Mouse (Mus musculus): ENCODE results near the gene Hoxd4. TPM values are rescaled to one million over a fixed set of nuclear protein-coding genes. Genes with fewer than 3 reads are reported as not detected.

The Hoxd4 gene
- polyA plus RNA-seq, 1 experiment from 2014 or later = 4.3 TPM

DNA sequence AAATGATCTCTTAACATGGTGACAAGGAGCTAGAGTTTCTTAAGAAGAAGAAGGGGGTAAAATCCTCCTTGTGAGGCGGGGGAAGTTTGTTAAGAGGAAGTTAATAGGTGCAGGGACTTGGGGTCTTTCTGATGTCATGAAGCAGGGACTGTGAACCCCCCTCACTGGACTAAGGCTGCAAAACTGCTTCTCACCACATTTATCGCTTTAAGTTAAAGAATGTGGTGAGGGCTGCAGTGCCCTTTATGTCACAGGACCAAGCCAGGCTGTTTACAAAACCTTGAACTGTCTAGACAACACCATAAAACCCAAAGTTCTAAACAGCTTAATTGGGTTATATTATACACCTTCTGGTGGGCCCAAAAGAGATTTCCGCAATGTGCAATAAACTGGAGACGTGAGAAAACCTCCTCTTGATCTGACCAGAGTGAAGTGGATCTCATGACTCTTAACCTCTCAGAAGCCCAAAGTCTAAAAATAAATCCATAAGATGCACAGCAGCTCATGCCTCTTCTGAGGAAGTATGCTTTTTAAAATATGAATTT, 26.6 kb upstream of the Hoxd4 start:
- H3K4me3 ChIP-seq (replicated peaks; ENCODE audit: low read length) = no peak overlapping the region
- no peak overlapping the region for H3K4me2 ChIP-seq (replicated peaks)
- no peak for ATAC-seq (ENCODE audit: low FRiP score)
- no peak overlapping the region for H3K27ac ChIP-seq
- H3K9me3 ChIP-seq (ENCODE audit: control insufficient read depth, low read length) = no peaks in the 10 kb centered on the region
- WGBS = 14% methylated on average over 4 of the region's 4 CpGs
- peaks cover 99% of the 10 kb centered on the region for H3K27me3 ChIP-seq (ENCODE audit: control insufficient read depth, insufficient read depth, low read length)
- no peaks in the 10 kb centered on the region for H3K36me3 ChIP-seq (replicated peaks; ENCODE audit: control insufficient read depth, insufficient read depth)
- DNase-seq (ENCODE audit: low spot score) = no peak
- H3K9ac ChIP-seq = no peak overlapping the region
- H3K4me1 ChIP-seq (replicated peaks; ENCODE audit: control insufficient read depth, insufficient read depth, low read length) = no peaks in the 10 kb centered on the region

DNA sequence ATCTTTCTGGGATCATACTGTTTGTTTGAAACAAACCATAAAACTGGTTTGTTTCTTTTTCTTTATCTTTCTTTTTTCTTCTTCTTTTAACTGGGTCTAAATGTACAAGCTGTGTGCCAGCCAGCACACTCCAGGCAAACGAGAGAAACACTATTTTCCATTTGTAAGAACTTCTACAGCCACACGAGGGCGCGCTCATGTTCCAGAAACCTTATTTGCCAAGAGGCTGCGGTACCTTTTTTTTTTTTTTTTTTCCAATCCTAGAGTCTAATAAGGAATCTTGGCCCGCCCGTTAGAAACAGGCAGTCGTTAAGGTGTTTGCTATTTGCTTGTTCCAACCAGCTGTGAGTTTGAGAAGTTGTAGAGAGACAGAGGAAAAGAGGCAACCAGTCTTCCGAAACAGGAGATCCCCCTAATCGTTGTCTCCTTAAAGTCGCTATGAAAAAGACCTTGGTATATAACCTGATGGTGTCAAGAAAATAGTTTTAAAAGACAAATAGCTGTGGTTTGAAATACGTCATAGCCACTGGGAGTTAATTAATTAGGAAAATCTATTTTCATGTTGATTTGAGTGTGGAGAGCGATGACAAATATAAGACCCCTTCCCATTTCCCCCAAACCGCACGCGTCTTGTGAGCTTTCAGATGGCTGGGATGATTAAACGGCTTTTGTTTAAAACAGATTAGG, 25.3 kb upstream of the Hoxd4 start:
- Histone ChIP-seq H3K4me3 (replicated peaks; ENCODE audit: low read length) (no peak overlapping the region), H3K4me2 (replicated peaks) (no peak overlapping the region), H3K4me1 (replicated peaks; ENCODE audit: control insufficient read depth, insufficient read depth, low read length) (0 out of 2 replicates have a peak, but pooled peaks cover under 1% of the 10 kb centered on the region), H3K27me3 (ENCODE audit: control insufficient read depth, insufficient read depth, low read length) (peaks cover 98% of the 10 kb centered on the region), H3K36me3 (replicated peaks; ENCODE audit: control insufficient read depth, insufficient read depth) (no peaks in the 10 kb centered on the region), H3K9ac (no peak overlapping the region), H3K9me3 (ENCODE audit: control insufficient read depth, low read length) (peaks cover 1% of the 10 kb centered on the region; the same call in 1 of the 2 replicates), H3K27ac (no peak overlapping the region)
- no peak for ATAC-seq (ENCODE audit: low FRiP score)
- peak; percentile 74 for DNase-seq (ENCODE audit: low spot score)
- WGBS = 5% methylated on average over 17 of the region's 17 CpGs

DNA sequence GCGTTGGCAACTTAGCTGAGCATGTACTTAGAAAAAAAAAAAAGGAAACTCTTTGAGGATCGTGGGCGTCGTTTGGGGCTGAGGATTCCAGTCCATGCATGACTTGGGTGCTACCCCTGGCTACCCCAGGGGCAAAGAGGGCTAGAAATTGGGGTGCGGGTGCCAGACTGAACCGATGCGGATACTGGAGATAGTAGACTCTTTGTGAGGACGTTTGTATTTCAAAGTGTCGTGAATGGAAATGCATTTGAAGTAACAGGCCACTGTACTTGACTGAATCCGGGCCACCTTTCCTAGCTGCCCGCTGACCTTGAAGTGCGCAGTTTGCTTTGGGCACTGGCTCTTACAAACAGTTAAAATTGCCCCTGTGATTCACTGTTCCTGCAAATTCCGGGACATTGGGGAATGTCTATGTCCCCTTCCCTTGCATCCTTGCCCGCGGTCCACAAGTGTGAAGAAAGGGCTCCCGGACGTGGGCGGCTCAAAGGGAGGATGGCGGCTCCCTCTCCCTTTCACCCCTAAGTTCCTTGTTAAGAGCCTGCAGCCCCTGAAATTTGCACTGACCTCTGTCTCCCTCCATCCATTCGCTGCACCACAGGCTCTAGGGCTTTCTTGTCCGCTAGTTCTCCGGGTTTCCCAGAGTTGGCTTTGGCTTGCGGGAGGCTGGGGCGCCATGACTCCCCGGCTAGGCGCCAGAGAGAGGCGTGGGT, 24.6 kb upstream of the Hoxd4 start:
- H3K4me2 ChIP-seq (replicated peaks) = no peak overlapping the region
- H3K9ac ChIP-seq = no peak overlapping the region
- no peak overlapping the region for H3K27ac ChIP-seq
- ATAC-seq (ENCODE audit: low FRiP score) (no peak), DNase-seq (ENCODE audit: low spot score) (no peak)
- 0 out of 2 replicates have a peak, but pooled peaks cover 5% of the 10 kb centered on the region for H3K4me1 ChIP-seq (replicated peaks; ENCODE audit: control insufficient read depth, insufficient read depth, low read length)
- WGBS = 2% methylated on average over 27 of the region's 27 CpGs
- peaks cover 3% of the 10 kb centered on the region; the same call in 1 of the 2 replicates for H3K9me3 ChIP-seq (ENCODE audit: control insufficient read depth, low read length)
- H3K36me3 ChIP-seq (replicated peaks; ENCODE audit: control insufficient read depth, insufficient read depth) = no peaks in the 10 kb centered on the region
- no peak overlapping the region for H3K4me3 ChIP-seq (replicated peaks; ENCODE audit: low read length)
- H3K27me3 ChIP-seq (ENCODE audit: control insufficient read depth, insufficient read depth, low read length) = peaks cover 98% of the 10 kb centered on the region

DNA sequence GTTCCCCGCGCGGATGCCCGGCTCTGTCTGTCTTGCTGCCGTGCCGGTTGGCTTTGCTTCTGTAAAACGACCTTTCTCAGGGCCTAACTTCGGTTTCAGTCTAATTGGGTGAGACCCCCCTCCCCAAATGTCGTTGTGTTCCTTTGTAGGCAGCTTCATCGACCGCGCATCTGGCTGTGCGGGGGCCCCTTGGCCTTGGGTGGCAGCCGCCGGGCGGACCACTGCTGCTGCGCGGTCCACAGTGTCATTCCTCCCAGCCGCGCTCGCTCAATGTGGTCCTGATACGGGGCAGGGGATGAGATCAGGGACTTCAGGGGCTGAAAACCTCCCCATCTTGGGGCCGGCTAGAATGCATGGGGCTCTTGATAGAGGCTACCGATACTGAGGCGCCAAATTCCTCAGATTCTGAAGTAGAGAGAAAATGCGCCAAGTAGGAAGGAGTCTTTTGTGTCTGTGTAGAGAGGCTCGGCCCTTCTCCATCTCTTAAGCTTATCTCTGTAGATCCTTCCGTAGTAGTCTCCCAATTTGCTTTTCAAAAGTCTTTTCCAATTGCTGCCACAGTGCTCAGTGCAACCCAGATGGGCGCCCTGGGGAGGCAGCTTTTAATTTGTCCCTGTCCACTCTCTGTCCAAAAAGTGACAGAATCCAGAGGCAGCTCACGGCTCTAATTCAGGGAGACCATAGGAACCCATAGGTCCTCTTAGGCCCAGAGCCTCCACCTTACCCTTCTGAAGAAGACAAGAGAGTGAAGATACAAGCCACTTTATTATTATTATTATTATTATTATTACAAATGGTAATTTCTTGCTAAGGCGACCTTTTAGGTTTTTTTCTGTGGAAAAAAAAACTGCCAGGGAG, 23.8 kb upstream of the Hoxd4 start:
- Histone ChIP-seq H3K36me3 (replicated peaks; ENCODE audit: control insufficient read depth, insufficient read depth) (no peaks in the 10 kb centered on the region), H3K4me1 (replicated peaks; ENCODE audit: control insufficient read depth, insufficient read depth, low read length) (0 out of 2 replicates have a peak, but pooled peaks cover 5% of the 10 kb centered on the region), H3K4me3 (replicated peaks; ENCODE audit: low read length) (no peak overlapping the region), H3K27ac (no peak overlapping the region), H3K27me3 (ENCODE audit: control insufficient read depth, insufficient read depth, low read length) (peaks cover 99% of the 10 kb centered on the region), H3K9ac (no peak overlapping the region), H3K9me3 (ENCODE audit: control insufficient read depth, low read length) (peaks cover 3% of the 10 kb centered on the region; the same call in 1 of the 2 replicates), H3K4me2 (replicated peaks) (no peak overlapping the region)
- DNase-seq (ENCODE audit: low spot score) (no peak), ATAC-seq (ENCODE audit: low FRiP score) (no peak)
- under 1% methylated on average over 31 of the region's 31 CpGs for WGBS

DNA sequence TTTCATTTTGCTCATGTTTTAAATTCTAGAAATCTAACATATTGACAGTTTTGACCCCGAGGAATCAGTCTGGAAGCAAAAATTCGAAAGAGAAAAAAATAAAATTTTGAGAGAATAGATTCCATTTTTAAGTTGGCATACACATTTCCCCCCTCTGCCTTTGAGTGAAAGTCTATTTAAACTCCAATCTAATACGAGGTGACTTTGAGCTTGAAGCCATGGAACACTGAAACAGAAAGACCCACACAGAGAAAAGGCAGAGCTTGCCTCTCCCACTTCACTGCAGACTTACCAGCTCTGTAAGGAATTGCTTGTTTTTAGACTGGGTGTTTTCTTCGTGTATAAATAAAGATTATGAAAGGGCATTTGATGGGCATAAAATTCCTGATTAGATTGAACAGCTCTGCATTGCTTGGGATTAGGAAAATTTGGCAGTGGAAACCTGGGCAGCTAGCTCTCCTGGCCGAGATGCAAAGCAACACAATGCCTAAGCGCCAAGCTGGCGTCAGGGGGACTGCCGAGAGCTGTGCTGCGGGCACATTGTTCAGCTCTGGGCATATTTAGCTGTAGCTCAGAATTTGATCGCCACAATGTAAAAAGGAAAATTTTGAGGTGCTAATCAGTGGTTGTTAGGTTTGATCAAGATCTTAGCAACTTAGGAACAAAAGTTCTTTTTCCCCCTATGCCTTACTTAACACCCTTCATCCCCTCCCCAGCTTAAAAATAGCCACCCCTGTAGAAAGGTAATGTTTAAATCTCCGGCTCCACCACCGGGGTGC, 22.7 kb upstream of the Hoxd4 start:
- H3K36me3 ChIP-seq (replicated peaks; ENCODE audit: control insufficient read depth, insufficient read depth) = no peaks in the 10 kb centered on the region
- no peak overlapping the region for H3K4me2 ChIP-seq (replicated peaks)
- WGBS = 3% methylated on average over 12 of the region's 12 CpGs
- DNase-seq (ENCODE audit: low spot score) (no peak), ATAC-seq (ENCODE audit: low FRiP score) (no peak)
- H3K27me3 ChIP-seq (ENCODE audit: control insufficient read depth, insufficient read depth, low read length) = peaks cover 99% of the 10 kb centered on the region
- H3K9me3 ChIP-seq (ENCODE audit: control insufficient read depth, low read length) = peaks cover 3% of the 10 kb centered on the region; the same call in 1 of the 2 replicates
- H3K27ac ChIP-seq = no peak overlapping the region
- H3K4me3 ChIP-seq (replicated peaks; ENCODE audit: low read length) = no peak overlapping the region
- H3K9ac ChIP-seq = no peak overlapping the region
- H3K4me1 ChIP-seq (replicated peaks; ENCODE audit: control insufficient read depth, insufficient read depth, low read length) = 0 out of 2 replicates have a peak, but pooled peaks cover 5% of the 10 kb centered on the region

DNA sequence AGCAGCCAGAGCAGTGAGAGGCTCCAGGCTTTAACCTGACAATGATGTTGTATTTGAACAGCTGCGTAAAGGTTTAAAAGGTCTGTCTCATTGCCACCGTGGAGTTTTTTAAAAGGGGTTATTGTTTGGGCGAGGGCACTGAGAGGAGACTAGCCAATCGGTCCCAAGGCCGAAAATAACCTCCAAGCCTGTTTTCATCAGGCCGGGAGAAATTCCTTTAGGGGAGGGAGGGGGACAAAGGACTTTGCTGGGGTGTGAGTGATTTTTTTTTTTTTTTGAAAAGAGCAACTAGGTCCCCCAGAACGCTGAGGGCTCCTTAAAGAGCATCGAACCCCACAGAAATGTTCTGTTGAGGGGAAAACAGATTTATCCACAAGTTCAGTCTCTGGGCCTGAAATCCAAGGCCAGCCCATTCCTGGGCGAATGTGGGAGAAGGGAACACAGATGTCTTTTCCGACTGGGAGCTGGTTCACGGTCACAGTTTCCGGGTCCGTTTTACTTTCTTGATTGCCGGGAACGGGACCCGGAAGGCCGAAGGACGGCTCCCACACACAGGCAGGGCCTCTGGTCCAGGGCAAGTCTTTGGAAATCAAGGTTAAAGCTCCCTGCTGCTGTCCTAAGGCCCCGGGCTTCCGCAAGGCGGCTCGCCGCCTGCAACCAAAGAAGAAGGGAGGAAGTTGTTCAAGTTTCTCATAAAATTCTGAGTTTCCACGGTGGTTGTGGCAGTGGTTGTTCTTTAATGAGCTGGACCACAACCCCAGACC, 22.0 kb upstream of the Hoxd4 start:
- Histone ChIP-seq H3K27me3 (ENCODE audit: control insufficient read depth, insufficient read depth, low read length) (peaks cover 99% of the 10 kb centered on the region), H3K4me2 (replicated peaks) (no peak overlapping the region), H3K36me3 (replicated peaks; ENCODE audit: control insufficient read depth, insufficient read depth) (no peaks in the 10 kb centered on the region), H3K27ac (no peak overlapping the region), H3K4me3 (replicated peaks; ENCODE audit: low read length) (no peak overlapping the region), H3K9ac (no peak overlapping the region), H3K4me1 (replicated peaks; ENCODE audit: control insufficient read depth, insufficient read depth, low read length) (0 out of 2 replicates have a peak, but pooled peaks cover 5% of the 10 kb centered on the region), H3K9me3 (ENCODE audit: control insufficient read depth, low read length) (peaks cover 3% of the 10 kb centered on the region; the same call in 1 of the 2 replicates)
- DNase-seq (ENCODE audit: low spot score) (no peak), ATAC-seq (ENCODE audit: low FRiP score) (no peak)
- WGBS = under 1% methylated on average over 24 of the region's 24 CpGs

DNA sequence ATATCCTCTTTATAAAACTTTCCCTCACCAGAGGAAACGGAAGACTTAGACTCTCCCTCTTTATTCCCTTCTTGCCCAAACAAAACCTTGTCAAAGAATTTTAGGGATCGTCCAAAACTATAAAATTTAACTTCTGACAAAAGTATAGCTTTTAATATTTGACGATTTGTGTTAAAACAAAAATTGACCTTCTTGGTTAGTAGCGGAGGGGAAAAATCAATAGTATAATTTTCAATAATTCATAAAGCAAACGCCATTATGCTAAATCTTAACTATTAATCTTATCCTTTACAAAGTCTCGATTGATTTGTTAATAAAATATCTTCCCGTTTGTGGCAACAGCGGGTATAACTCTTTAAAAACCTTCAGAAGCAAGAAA, 21.4 kb upstream of the Hoxd4 start:
- Histone ChIP-seq H3K9ac (no peak overlapping the region), H3K4me1 (replicated peaks; ENCODE audit: control insufficient read depth, insufficient read depth, low read length) (0 out of 2 replicates have a peak, but pooled peaks cover 5% of the 10 kb centered on the region), H3K27ac (no peak overlapping the region), H3K4me3 (replicated peaks; ENCODE audit: low read length) (no peak overlapping the region), H3K9me3 (ENCODE audit: control insufficient read depth, low read length) (peaks cover 3% of the 10 kb centered on the region; the same call in 1 of the 2 replicates), H3K4me2 (replicated peaks) (no peak overlapping the region), H3K36me3 (replicated peaks; ENCODE audit: control insufficient read depth, insufficient read depth) (no peaks in the 10 kb centered on the region), H3K27me3 (ENCODE audit: control insufficient read depth, insufficient read depth, low read length) (peaks cover 99% of the 10 kb centered on the region)
- 8% methylated on average over 8 of the region's 8 CpGs for WGBS
- ATAC-seq (ENCODE audit: low FRiP score) = no peak
- DNase-seq (ENCODE audit: low spot score) = no peak
